Mouse (Mus musculus): ENCODE measurements around the gene Gtsf1l.

Gene Gtsf1l

GRCm38 (mm10) chr2:163087728-163088127, at the start of gene Gtsf1l:
Gene Gtsf1l, minus strand, starts transcription at chr2:163087855.
- DNase-seq (ENCODE audit: low read depth, low spot score), result no peak

GRCm38 (mm10) chr2:163136996-163137395, 49.3 kb upstream of the Gtsf1l start:
- no peak for DNase-seq (ENCODE audit: low read depth, low spot score)

DNA sequence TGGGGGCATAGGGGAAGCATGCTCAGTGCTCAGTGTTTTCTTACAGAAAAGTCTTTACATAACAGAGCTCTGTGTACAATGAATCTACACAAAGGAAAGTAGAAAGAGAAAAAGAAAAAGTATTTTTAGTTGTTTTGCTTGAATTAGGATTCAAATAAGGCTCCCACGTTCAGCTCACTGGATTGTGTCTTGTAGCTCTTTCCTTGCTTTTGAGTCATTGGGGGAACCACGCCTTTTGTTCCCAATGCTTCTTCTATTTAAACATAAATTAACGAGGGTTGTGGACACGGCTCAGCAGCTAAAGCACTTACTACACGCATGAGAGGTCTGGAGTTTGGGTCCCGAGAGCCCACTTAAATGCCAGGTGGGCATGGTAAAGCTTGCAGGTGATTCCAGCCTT, 48.3 kb upstream of the Gtsf1l start:
- DNase-seq (ENCODE audit: low read depth, low spot score), result no peak

DNA sequence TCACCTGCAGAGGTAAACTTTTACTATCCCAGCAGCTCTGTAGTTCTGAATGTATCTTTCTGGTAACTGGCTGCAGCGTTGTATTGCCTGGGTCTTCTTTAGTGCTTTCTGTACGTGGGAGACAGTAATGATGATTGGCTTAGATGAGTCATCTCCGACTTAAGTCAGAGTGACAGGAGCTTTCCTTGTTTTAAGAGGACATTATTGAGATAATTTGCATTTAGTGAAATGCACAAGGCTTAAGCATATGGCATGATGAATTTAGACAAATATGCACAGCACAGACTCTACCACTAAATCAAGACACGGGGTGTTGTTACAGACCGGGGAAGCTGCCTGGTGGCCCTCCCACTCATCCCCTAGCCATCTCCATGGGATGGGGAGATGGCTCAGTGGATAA, 44.7 kb upstream of the Gtsf1l start:
- no peak for DNase-seq (ENCODE audit: low read depth, low spot score)

GRCm38 (mm10) chr2:163130837-163131236, 43.2 kb upstream of the Gtsf1l start:
- DNase-seq (ENCODE audit: low read depth, low spot score), result peak; percentile 45

DNA sequence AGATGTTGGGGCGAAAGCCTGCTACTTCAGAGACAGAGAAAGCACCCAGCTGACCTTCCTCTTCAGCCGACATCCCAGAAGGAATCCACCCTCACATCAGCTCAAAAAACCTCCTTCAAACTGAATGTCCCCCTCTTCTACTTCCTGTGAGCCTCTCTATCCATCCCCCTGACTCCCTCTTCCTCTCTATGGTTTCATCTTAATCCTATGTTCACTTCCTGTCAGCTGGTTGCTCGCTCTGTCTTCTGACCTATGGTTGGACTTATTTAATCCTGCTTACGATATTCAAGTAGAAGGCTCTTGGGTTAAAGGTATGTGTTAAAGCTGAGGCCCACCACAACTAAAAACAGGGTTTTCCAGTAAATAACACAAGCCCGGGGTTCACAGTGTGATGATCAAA, 35.8 kb upstream of the Gtsf1l start:
- peak; percentile 58 for DNase-seq (ENCODE audit: low read depth, low spot score)

GRCm38 (mm10) chr2:163122319-163122718, 34.7 kb upstream of the Gtsf1l start:
- DNase-seq (ENCODE audit: low read depth, low spot score), result peak; percentile 55

- peak; percentile 61 for DNase-seq (ENCODE audit: low read depth, low spot score)
Observed at GRCm38 (mm10) chr2:163121353-163121660, 33.7 kb upstream of the Gtsf1l start.

DNA sequence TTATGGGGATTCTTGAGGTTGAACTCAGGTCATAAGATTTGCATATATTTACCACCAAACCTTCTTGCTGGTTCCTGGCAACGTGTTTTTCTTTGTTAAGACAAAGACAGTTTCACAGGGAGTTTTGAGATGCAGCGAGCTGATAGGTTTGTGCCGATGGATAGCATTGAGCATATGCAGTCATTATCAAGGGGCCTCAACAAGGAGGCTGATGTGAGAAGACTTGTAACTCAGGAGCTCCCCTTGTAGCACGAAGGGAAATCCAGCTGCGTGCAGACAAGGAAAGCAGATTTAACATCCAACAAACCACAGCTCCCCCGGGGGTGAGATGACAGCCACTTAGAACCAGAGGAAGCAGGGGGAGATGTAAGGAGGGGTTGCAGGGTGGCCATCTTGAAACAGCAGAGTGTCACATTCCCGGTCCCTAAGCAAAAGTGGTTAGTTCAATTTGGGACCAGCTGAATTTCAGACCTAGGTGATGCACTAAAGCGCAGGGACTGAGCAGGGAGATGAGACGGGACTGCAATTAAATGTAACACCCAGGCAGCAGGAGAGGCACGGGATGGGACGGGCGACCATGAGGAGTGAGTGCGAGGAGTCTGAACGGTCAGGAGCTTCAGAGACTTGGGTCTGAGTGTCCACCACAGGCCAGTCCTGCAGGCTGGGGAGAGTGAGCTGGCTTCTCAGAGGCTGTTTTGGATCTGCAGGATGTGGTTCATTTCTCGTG, 33.1 kb upstream of the Gtsf1l start:
- DNase-seq (ENCODE audit: low read depth, low spot score), result peak; percentile 77

GRCm38 (mm10) chr2:163111413-163112201, 24.0 kb upstream of the Gtsf1l start:
- peak; percentile 30 for DNase-seq (ENCODE audit: low read depth, low spot score)

- DNase-seq (ENCODE audit: low read depth, low spot score), result no peak
Observed at GRCm38 (mm10) chr2:163110706-163111105, 23.1 kb upstream of the Gtsf1l start.

- no peak for DNase-seq (ENCODE audit: low read depth, low spot score)
Observed at GRCm38 (mm10) chr2:163108385-163108784, 20.7 kb upstream of the Gtsf1l start.

- peak; percentile 27 for DNase-seq (ENCODE audit: low read depth, low spot score)
Observed at GRCm38 (mm10) chr2:163104086-163104770, 16.6 kb upstream of the Gtsf1l start.

DNA sequence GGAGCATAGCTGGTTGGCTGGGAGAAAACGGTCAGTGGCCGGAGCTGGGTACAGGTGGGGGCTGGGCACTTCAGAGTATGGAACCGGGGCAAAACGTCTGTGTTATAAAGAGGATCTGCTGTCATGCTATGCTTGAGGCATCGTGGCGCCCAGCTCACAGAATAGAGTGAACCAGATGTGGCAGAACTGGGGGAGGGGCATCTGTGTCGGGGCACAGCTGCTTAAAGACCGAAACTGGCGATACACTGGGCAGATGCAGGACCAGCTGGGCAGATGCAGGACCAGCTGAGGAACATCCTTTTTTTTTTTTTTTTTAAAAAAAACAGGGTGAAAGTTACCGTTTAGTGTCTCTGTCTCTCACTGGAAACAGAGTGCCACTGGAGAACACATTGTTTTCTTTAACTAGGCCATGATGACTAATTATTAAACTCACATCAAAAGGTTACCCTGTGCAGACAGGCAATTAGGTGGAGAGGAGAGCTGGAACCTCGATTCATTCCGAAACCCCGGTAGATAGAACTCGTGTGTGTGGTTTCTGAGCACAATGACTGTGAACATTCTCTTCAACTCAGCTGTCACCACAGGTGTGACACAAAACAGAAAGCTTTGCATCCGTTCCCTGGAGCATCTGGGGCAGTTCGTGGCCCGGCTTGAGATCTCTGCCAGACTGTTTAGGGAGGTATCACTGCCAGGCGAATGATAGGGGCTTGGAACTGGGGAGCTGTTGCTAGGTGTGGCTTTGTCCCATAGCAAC, 15.4 kb upstream of the Gtsf1l start:
- peak; percentile 91 for DNase-seq (ENCODE audit: low read depth, low spot score)

DNA sequence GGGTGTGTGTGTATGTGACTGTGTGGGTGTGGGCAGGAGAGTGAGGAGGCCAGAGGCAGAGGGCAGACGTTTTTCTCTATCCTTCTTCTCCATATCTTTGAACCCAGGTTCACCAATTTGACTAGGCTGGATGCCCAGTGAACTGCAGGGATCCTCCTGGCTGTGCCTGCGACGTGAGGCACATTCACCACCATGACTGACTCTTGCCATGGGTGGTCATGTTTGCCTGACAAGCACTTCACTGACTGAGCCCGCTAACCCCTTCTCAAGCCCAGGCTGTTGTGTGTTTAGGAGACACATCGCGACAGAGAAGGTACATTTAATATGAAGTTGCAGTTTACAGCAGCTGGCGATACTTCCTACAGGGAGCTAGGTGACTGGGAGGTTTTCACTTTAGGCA, 14.6 kb upstream of the Gtsf1l start:
- DNase-seq (ENCODE audit: low read depth, low spot score), result peak; percentile 41

- DNase-seq (ENCODE audit: low read depth, low spot score), result peak; percentile 47
Observed at GRCm38 (mm10) chr2:163101646-163102203, 14.1 kb upstream of the Gtsf1l start.

- no peak for DNase-seq (ENCODE audit: low read depth, low spot score)
Observed at GRCm38 (mm10) chr2:163100551-163100950, 12.9 kb upstream of the Gtsf1l start.

GRCm38 (mm10) chr2:163099919-163100318, 12.3 kb upstream of the Gtsf1l start:
- peak; percentile 30 for DNase-seq (ENCODE audit: low read depth, low spot score)

DNA sequence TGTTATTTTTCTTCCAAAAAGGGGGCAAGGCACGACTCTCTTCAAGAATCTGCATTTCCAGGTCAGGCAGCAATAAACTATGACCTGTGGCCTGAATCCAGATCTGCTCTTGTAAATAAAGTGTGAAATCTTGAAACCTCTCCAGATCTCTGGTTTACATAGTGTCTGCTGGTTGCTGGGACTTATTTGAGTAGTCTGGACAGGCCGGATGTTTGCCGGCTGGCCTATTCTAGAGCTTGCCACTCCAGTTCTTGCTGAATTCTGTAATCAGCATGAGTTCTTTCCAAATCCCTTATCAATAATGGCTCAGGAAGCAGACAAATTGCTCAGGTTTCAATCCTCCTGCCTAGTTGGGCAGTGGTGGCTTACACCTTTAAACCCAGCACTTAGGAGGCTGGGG, 8.1 kb upstream of the Gtsf1l start:
- DNase-seq (ENCODE audit: low read depth, low spot score), result no peak

- no peak for DNase-seq (ENCODE audit: low read depth, low spot score)
Observed at GRCm38 (mm10) chr2:163094909-163095308, 7.3 kb upstream of the Gtsf1l start.

DNA sequence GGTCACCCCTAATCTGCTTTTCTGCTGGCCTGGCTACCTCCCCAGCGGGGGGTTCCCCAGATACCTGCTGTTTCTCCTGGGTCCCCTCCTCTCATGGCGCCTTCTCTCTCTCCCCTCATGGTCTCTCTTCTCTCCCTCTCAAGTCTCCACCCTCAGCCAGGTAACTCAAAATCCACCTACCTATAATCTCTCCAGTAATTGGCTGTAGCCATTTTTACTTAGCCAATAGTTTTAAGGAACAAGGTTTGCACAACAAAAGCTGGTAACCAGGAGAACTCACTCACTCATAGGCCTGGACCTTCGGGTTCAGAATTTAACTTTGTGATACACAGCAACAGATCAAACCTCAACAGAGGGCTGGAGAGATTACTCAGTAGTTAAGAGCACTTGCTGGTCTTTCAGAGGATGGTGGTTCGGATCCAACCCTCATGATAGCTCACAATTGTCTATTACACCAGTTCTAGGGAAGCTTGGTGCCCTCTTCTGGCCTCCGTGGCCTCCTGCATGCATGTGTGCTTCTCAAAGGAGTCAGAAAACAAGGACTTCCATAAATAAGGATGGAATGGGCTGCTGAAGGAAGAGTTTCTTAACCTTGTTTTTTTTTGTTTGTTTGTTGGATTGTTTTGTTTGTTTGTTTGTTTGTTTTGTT, 1.9 kb upstream of the Gtsf1l start:
- peak; percentile 23 for DNase-seq (ENCODE audit: low read depth, low spot score)

Data from CD4-positive helper T cell, adult 2 months (primary cell).